Mouse (Mus musculus) small intestine, adult 2 months (tissue): ENCODE measurements around the gene Shisal2a. TPM values are rescaled to one million over a fixed set of nuclear protein-coding genes. Genes with fewer than 3 reads are reported as not detected.

Experiments
- H3K27ac ChIP-seq: fragments of 200-500 bp; 2 replicates; pipeline ENCODE4 v1.5.1; 2012; ENCODE audit warnings: low read depth, low read length, control low read depth, inconsistent platforms; ENCODE audit not compliant: insufficient read depth
- H3K27me3 ChIP-seq: fragments of 200-500 bp; 2 replicates; pipeline ENCODE4 v1.6.1; 2012; ENCODE audit warnings: mild to moderate bottlenecking, moderate library complexity, low read length, inconsistent platforms; ENCODE audit not compliant: control insufficient read depth, insufficient read depth
- H3K36me3 ChIP-seq: fragments of 200-500 bp; 2 replicates; pipeline ENCODE4 v1.6.1; 2012; ENCODE audit warnings: mild to moderate bottlenecking, low read length, control low read depth, inconsistent platforms; ENCODE audit not compliant: control insufficient read depth, insufficient read depth
- H3K4me1 ChIP-seq: fragments of 200-500 bp; 2 replicates; pipeline ENCODE4 v1.6.1; 2012; ENCODE audit warnings: low read length, inconsistent platforms, mixed read lengths; ENCODE audit not compliant: control insufficient read depth, insufficient read depth, insufficient read length
- H3K4me3 ChIP-seq: fragments of 200-500 bp; 2 replicates; pipeline ENCODE4 v1.5.1; 2012; ENCODE audit warnings: low read depth, mild to moderate bottlenecking, control low read depth, inconsistent platforms, low read length, moderate library complexity
- CTCF ChIP-seq: fragments of 200-500 bp; IDR thresholded peaks from 2 replicates; pipeline ENCODE4 v1.5.1; 2012; ENCODE audit warnings: low read depth, mild to moderate bottlenecking, control low read depth, inconsistent platforms, low read length, moderate library complexity, mixed read lengths; ENCODE audit not compliant: insufficient replicate concordance, insufficient read length; ENCODE audit errors: extremely low read depth
- POLR2A ChIP-seq: fragments of 200-500 bp; IDR thresholded peaks from 2 replicates; pipeline ENCODE4 v1.6.1; 2012; ENCODE audit warnings: low read depth, mild to moderate bottlenecking, control low read depth, inconsistent platforms, low read length, moderate library complexity
- WGBS: fragments of 180-500 bp; shearing (Covaris S2); methylation state at CpG from one replicate; pipeline ENCODE4 v1.1.7; 2018; 5-methylcytosine and 5-hydroxymethylcytosine counted together
- polyA plus RNA-seq: library from polyadenylated mRNA; depleted of rRNA; stranded (reverse); fragments of >200 nt; gene quantifications from 2 replicates; pipeline ENCODE4 v1.2.3, GENCODE M21; 2012

Gene Shisal2a
- polyA plus RNA-seq, 1 experiment: not detected

DNA sequence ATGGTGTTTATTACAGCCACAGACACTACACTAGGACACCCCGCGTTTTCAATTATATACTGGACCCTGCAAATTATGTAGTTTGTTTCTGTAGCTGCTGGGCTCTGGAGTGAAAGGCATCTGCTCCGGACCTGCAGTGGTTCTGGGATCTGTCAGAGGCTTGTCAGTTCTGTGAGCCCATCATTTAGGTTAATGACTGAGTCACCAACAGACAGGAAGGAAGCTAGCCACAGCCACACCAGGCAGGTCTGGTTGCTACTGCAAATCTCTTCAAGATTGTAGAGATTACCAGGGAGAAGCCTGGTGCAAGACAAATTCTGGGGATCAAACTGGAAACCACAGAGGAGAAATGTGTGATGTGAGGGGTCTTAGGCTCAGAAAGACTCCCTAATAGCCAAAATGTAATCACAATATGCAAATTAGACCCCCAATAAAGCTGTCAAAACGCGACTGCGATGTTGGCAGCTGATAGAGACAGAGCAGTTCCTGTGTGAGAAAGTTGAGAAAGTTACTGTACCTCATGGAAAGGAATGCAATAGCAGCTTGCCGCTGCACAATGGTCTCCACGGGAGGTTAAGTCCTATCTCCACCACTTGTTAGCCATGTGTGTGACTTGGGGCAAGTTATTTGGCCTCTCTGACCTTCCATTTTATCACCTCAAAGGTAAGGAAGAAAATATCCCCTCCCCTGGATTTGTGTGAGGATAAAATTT is 33.2 kb downstream of the Shisal2a start:
- Histone ChIP-seq H3K27ac (no peak overlapping the region), H3K4me3 (no peak overlapping the region), H3K36me3 (no peaks in the 10 kb centered on the region), H3K4me1 (peaks cover 20% of the 10 kb centered on the region), H3K27me3 (no peaks in the 10 kb centered on the region)
- 53% methylated on average over 8 of the region's 8 CpGs for WGBS
- TF ChIP-seq POLR2A (no peak), CTCF (no peak)

DNA sequence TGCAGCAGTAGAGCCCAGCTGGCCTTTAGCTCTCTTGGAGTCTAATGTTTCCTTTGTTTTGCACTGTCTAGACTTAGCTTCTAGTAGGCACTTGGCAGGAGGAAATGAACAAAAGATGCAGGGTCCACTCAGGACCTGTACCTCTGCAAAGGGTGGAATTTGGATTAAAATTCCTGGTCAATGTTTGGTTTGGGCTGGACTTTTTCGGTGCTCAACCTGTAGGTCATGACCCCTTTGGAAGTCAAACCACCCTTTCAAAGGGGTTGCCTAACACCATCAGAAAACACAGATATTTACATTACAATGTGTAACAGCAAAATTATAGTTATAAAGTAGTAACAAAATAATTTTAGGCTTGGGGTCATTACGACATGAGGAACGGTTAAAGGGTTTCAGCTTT is 34.1 kb downstream of the Shisal2a start:
- no peak for TF ChIP-seq POLR2A
- no peak for TF ChIP-seq CTCF
- 95% methylated on average over 3 of the region's 3 CpGs for WGBS

DNA sequence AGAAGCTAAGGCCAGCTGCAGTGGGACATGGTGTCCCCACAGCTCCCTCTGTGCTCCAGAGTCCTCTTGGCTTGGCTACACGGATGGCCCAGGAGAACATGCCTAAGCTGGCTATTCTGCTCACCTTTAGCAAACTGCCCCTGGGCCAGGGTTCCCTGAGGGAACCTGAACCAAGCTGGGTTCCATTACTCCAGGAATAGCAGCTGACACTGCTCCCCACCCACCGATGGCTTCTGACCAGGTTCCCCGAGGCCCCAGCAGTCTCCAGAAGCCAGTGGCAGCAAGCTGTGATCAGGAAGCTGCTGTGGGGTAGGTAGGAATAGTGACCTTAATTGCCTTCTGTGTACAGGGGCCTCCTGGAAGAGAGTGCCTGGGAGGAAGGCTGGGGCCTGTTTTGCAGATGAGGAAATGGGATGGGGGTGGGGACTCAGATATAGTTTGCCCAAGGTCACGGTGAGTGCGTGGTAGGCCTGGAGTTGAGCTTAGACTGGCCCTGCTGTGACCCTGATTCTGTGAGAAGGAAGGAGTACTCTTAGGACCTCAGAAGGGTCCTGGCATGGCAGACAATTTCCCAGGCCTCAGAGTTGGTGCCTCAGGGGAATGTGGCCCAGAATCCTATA is 34.8 kb downstream of the Shisal2a start:
- WGBS: 60% methylated on average over 5 of the region's 5 CpGs

More for the DNA sequence above, 34.1 kb downstream of the Shisal2a start:
- peaks cover 20% of the 10 kb centered on the region for H3K4me1 ChIP-seq
- no peak overlapping the region for H3K27ac ChIP-seq
- no peaks in the 10 kb centered on the region for H3K36me3 ChIP-seq
- H3K4me3 ChIP-seq: no peak overlapping the region
- no peaks in the 10 kb centered on the region for H3K27me3 ChIP-seq

DNA sequence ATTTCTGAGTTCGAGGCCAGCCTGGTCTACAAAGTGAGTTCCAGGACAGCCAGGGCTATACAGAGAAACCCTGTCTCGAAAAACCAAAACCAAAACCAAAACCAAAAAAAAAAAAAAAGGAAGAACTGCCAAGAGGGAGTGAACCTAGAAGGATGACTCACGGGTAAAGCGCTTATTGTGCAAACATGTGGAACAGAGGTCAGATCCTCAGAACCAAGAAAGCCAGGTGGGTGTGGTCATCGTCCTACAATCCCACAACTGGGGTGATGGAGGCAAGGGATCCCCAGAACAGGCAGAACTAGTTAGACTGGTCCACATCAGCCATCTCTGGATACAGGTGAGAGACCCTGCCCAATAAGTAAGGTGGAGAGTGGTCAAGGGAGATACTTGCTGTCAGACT is 36.0 kb downstream of the Shisal2a start:
- TF ChIP-seq CTCF: no peak
- no peak for TF ChIP-seq POLR2A
- Histone ChIP-seq H3K36me3 (no peaks in the 10 kb centered on the region), H3K4me3 (no peak overlapping the region), H3K27ac (no peak overlapping the region), H3K4me1 (peaks cover 20% of the 10 kb centered on the region), H3K27me3 (no peaks in the 10 kb centered on the region)
- WGBS: 21% methylated on average over 5 of the region's 5 CpGs

More for the DNA sequence above, 34.8 kb downstream of the Shisal2a start:
- peaks cover 20% of the 10 kb centered on the region for H3K4me1 ChIP-seq
- no peak overlapping the region for H3K27ac ChIP-seq
- H3K4me3 ChIP-seq: no peak overlapping the region
- TF ChIP-seq CTCF (no peak), POLR2A (no peak)
- H3K36me3 ChIP-seq: no peaks in the 10 kb centered on the region
- H3K27me3 ChIP-seq: no peaks in the 10 kb centered on the region

DNA sequence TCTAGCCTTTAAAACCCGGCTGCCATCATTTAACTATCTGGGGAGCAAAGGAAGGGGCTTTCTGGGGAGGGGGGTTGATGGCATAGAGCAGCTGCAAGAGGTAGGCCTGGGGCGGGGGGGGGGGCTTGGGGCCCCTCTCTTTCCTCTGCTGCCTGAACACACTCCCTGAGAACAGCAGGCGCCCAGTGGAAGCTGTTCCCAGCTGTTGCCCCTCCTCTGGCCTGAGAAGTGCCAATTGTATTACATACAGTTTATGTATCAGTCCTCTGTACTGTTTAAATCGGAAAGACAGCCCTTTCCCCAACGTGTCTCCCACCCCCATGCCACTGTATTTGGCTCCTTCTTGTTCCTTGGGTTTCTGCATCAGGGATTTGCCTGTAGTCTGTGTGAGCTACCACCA is 37.3 kb downstream of the Shisal2a start:
- 71% methylated on average over 5 of the region's 5 CpGs for WGBS
- TF ChIP-seq CTCF (no peak), POLR2A (no peak)

DNA sequence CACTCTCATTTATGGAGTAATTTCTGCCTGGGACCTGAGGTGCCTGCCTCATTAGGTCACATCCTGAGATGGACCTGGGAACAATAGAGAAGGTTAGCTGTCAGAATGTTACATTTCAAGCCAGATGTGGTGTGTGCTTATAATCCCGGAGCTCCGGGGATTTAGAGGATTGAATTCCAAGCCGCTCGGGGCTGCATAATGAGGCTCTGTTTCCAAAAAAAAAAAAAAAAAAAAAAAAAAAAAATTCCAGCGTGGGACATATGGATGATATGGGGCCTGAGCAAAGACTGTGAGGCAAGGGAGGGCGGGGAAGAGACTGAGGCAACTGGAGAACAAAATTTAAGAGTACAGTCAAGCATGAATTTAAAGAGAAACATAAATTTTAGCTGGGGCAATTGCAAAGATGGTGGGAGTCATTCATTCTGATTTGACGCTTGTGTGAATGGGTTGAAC is 38.5 kb downstream of the Shisal2a start:
- WGBS: 52% methylated on average over 7 of the region's 7 CpGs
- H3K4me1 ChIP-seq: peaks cover 17% of the 10 kb centered on the region
- no peak for TF ChIP-seq CTCF
- no peak for TF ChIP-seq POLR2A
- no peaks in the 10 kb centered on the region for H3K36me3 ChIP-seq
- H3K4me3 ChIP-seq: no peak overlapping the region
- H3K27me3 ChIP-seq: no peaks in the 10 kb centered on the region
- H3K27ac ChIP-seq: no peak overlapping the region

More for the DNA sequence above, 37.3 kb downstream of the Shisal2a start:
- H3K4me3 ChIP-seq: no peak overlapping the region
- H3K27ac ChIP-seq: no peak overlapping the region
- H3K36me3 ChIP-seq: no peaks in the 10 kb centered on the region
- peaks cover 19% of the 10 kb centered on the region for H3K4me1 ChIP-seq
- H3K27me3 ChIP-seq: no peaks in the 10 kb centered on the region

DNA sequence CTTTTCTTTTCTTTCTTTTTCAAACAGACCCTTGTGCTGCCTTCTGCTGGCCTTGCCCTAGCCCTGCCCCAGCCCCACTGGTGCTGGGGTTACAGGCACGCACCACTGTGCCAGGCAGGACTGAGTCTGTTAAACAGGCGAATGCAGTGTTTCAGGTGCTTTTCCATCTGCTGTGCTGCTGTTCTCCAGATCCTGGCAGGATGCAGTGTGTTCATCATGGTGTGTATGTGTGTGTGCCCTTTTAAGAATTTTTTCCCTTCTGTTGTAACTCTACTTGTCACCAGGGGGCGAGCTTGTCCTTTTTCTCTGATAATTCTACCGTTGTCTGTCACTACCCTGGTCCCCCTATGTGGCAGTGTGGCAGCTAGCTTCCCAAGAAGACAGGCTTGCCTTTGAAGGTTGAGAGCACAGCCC is 43.9 kb downstream of the Shisal2a start:
- TF ChIP-seq POLR2A: no peak
- peak; percentile 56; the same call in 1 of the 2 replicates for TF ChIP-seq CTCF
- no peaks in the 10 kb centered on the region for H3K4me1 ChIP-seq
- 32% methylated on average over 4 of the region's 4 CpGs for WGBS
- H3K36me3 ChIP-seq: peaks cover 21% of the 10 kb centered on the region
- no peaks in the 10 kb centered on the region for H3K27me3 ChIP-seq
- H3K4me3 ChIP-seq: no peak overlapping the region
- no peak overlapping the region for H3K27ac ChIP-seq
